Comparison of ENCODE assay signal across 5 mouse cellular contexts in genomic region chr6:50527416-50527815, GRCm38 (mm10).
"Had no signal": no experiment of that assay in that cellular context is flagged by ENCODE, and none has a peak within 500 bp of the region (broad histone marks: within the 10 kb centered on the region; RNA-seq: fewer than 3 reads in every experiment).

No protein-coding gene starts in this region.

- H3K27me3 ChIP-seq: limb, embryonic 12.5 days; midbrain, embryonic 12.5 days; neural tube, embryonic 15.5 days; stomach, embryonic 15.5 days had no signal

- H3K4me3 ChIP-seq: limb, embryonic 12.5 days; midbrain, embryonic 12.5 days; neural tube, embryonic 15.5 days; stomach, embryonic 15.5 days had no signal

- H3K36me3 ChIP-seq: limb, embryonic 12.5 days; midbrain, embryonic 12.5 days; neural tube, embryonic 15.5 days; stomach, embryonic 15.5 days had no signal

- H3K9me3 ChIP-seq: limb, embryonic 12.5 days; midbrain, embryonic 12.5 days; neural tube, embryonic 15.5 days; stomach, embryonic 15.5 days had no signal

- H3K27ac ChIP-seq: limb, embryonic 12.5 days; liver, embryonic 14.5 days; midbrain, embryonic 12.5 days; neural tube, embryonic 15.5 days; stomach, embryonic 15.5 days had no signal

- H3K4me2 ChIP-seq: limb, embryonic 12.5 days; midbrain, embryonic 12.5 days; neural tube, embryonic 15.5 days; stomach, embryonic 15.5 days had no signal

- H3K9ac ChIP-seq: limb, embryonic 12.5 days; liver, embryonic 14.5 days; midbrain, embryonic 12.5 days; neural tube, embryonic 15.5 days; stomach, embryonic 15.5 days had no signal
